15 mouse cellular contexts compared by ENCODE assay signal in the genomic region with DNA sequence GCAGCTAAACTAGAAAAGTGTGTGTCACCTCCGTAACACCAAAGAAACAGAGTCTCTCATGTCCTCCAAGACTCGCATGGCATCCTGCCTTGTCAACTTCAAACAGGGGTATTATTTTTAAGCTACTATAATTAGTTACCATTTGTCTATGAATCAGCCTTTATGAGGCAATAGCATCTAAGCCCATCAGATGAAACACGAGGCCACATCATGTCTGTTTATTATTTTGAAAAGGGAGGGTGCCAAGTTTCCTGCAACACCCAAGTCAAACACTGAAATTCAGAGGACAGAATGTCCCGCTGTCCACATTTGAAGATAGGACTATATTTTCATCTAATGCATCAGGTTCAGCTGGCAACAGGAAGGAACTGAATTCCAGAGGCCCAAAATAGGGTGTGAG.
DNase-seq lines count a peak whose midpoint lies in the region; ATAC-seq and TF ChIP-seq lines count a peak whose summit lies in the region.
"Had no signal": no experiment of that assay in that cellular context is flagged by ENCODE, and none has a peak within 500 bp of the region (broad histone marks: within the 10 kb centered on the region; RNA-seq: fewer than 3 reads in every experiment).

No protein-coding gene starts in this region.

- peak overlapping the region; percentile 51; the same call in 1 of the 2 replicates for H3K27ac ChIP-seq in hindbrain, postnatal 0 days
- no peak overlapping the region; the same call in 1 of the 2 replicates for H3K27ac ChIP-seq in hindbrain, embryonic 16.5 days (ENCODE audit: low read depth, low read length)
- H3K27ac ChIP-seq in lung, postnatal 0 days (ENCODE audit: low read length): 0 out of 2 replicates have a peak overlapping the region, but pooled peaks have one; percentile 23
- no peak overlapping the region; the same call in 1 of the 2 replicates for H3K27ac ChIP-seq in forebrain, embryonic 15.5 days (replicated peaks)
- H3K27ac ChIP-seq: embryonic facial prominence, embryonic 13.5 days; hindbrain, embryonic 13.5 days had no signal

- no peak for DNase-seq in hindbrain, postnatal 0 days (ENCODE audit: low spot score)
- peak; percentile 65 for DNase-seq in Patski (ENCODE audit: low read depth, low spot score)
- peak; percentile 87 to 88 for DNase-seq in heart, adult 9 months (ENCODE audit: low spot score in 2 of 2)
- DNase-seq in lung, postnatal 0 days (ENCODE audit: low spot score): peak; percentile 88
- no peak for DNase-seq in right cerebral cortex, postnatal 10 days (ENCODE audit: low spot score in 2 of 2)
- DNase-seq in left cerebral cortex, adult 18-20 months (ENCODE audit: low spot score in 2 of 2): no peak
- DNase-seq: cerebellum, adult 11-12 months; kidney, postnatal 14 days; right cerebral cortex, adult 18-20 months had no signal

- 75% methylated on average over 4 of the region's 4 CpGs for WGBS in hindbrain, postnatal 0 days
- 79% methylated on average over 4 of the region's 4 CpGs for WGBS in hindbrain, embryonic 16.5 days
- WGBS in lung, postnatal 0 days: 38% methylated on average over 4 of the region's 4 CpGs
- 72% methylated on average over 4 of the region's 4 CpGs for WGBS in forebrain, embryonic 15.5 days

- ATAC-seq in hindbrain, postnatal 0 days: no peak
- no peak for ATAC-seq in hindbrain, embryonic 16.5 days
- ATAC-seq in Patski: peak; percentile 24
- ATAC-seq in lung, postnatal 0 days: peak; percentile 61
- no peak for ATAC-seq in forebrain, embryonic 15.5 days (replicated peaks)
- ATAC-seq: forebrain, embryonic 16.5 days had no signal

- H3K4me2 ChIP-seq in hindbrain, postnatal 0 days (ENCODE audit: low read depth, low read length): no peak overlapping the region
- H3K4me2 ChIP-seq in hindbrain, embryonic 16.5 days (ENCODE audit: low read length): no peak overlapping the region
- no peak overlapping the region for H3K4me2 ChIP-seq in lung, postnatal 0 days (replicated peaks; ENCODE audit: low read depth, low read length)
- no peak overlapping the region for H3K4me2 ChIP-seq in forebrain, embryonic 15.5 days (replicated peaks)
- H3K4me2 ChIP-seq: embryonic facial prominence, embryonic 13.5 days; hindbrain, embryonic 13.5 days had no signal

- POLR2A ChIA-PET in Patski (lab: Charles Lee): interaction anchor here (1.6 kb wide), 1 partner anchor 29 kb away, joined by 4 read pairs; no protein-coding TSS in a partner anchor

- no peak overlapping the region for H3K9ac ChIP-seq in hindbrain, postnatal 0 days (replicated peaks; ENCODE audit: low read length)
- no peak overlapping the region for H3K9ac ChIP-seq in hindbrain, embryonic 16.5 days (ENCODE audit: low read depth, low read length)
- no peak overlapping the region for H3K9ac ChIP-seq in lung, postnatal 0 days (replicated peaks; ENCODE audit: low read depth)
- H3K9ac ChIP-seq in forebrain, embryonic 15.5 days (replicated peaks): no peak overlapping the region
- H3K9ac ChIP-seq: embryonic facial prominence, embryonic 13.5 days; hindbrain, embryonic 13.5 days had no signal

- H3K9me3 ChIP-seq in hindbrain, postnatal 0 days (ENCODE audit: low read length): no peaks in the 10 kb centered on the region
- H3K9me3 ChIP-seq in hindbrain, embryonic 16.5 days (ENCODE audit: control insufficient read depth, low read length): no peaks in the 10 kb centered on the region
- no peaks in the 10 kb centered on the region for H3K9me3 ChIP-seq in lung, postnatal 0 days (ENCODE audit: low read length)
- H3K9me3 ChIP-seq in forebrain, embryonic 15.5 days: no peaks in the 10 kb centered on the region
- H3K9me3 ChIP-seq: embryonic facial prominence, embryonic 13.5 days; hindbrain, embryonic 13.5 days had no signal

- H3K36me3 ChIP-seq in hindbrain, postnatal 0 days (ENCODE audit: insufficient read depth, low read length): no peaks in the 10 kb centered on the region
- no peaks in the 10 kb centered on the region for H3K36me3 ChIP-seq in hindbrain, embryonic 16.5 days (ENCODE audit: control insufficient read depth, insufficient read depth, low read length)
- H3K36me3 ChIP-seq in lung, postnatal 0 days (ENCODE audit: insufficient read depth, low read length): no peaks in the 10 kb centered on the region
- no peaks in the 10 kb centered on the region for H3K36me3 ChIP-seq in forebrain, embryonic 15.5 days
- H3K36me3 ChIP-seq: embryonic facial prominence, embryonic 13.5 days; hindbrain, embryonic 13.5 days had no signal

- no peak overlapping the region for H3K4me3 ChIP-seq in hindbrain, postnatal 0 days (ENCODE audit: low read length)
- no peak overlapping the region for H3K4me3 ChIP-seq in hindbrain, embryonic 16.5 days (ENCODE audit: low read length)
- no peak overlapping the region for H3K4me3 ChIP-seq in lung, postnatal 0 days (ENCODE audit: low read depth, low read length)
- H3K4me3 ChIP-seq in forebrain, embryonic 15.5 days: no peak overlapping the region
- H3K4me3 ChIP-seq: embryonic facial prominence, embryonic 13.5 days; hindbrain, embryonic 13.5 days had no signal

- H3K27me3 ChIP-seq in hindbrain, postnatal 0 days (ENCODE audit: insufficient read depth, low read length): no peaks in the 10 kb centered on the region
- no peaks in the 10 kb centered on the region for H3K27me3 ChIP-seq in hindbrain, embryonic 16.5 days (replicated peaks; ENCODE audit: control insufficient read depth, insufficient read depth, low read length)
- no peaks in the 10 kb centered on the region for H3K27me3 ChIP-seq in Patski
- no peaks in the 10 kb centered on the region for H3K27me3 ChIP-seq in lung, postnatal 0 days (replicated peaks; ENCODE audit: insufficient read depth, low read length)
- no peaks in the 10 kb centered on the region for H3K27me3 ChIP-seq in forebrain, embryonic 15.5 days
- H3K27me3 ChIP-seq: CH12.LX; embryonic facial prominence, embryonic 13.5 days; hindbrain, embryonic 13.5 days had no signal

- in situ Hi-C loops in Patski (cut with MboI; ENCODE audit: low pct_unique_long_range_greater_than_20kb): no loop called here

- no peak for TF ChIP-seq CTCF in hindbrain, postnatal 0 days (IDR thresholded peaks at IDR 0.05; ENCODE audit: low read depth)
- TF ChIP-seq CTCF in Patski (IDR thresholded peaks at IDR 0.05): no peak
- TF ChIP-seq CTCF in lung, postnatal 0 days (IDR thresholded peaks at IDR 0.05): no peak

- CTCF ChIA-PET in Patski (lab: Charles Lee): interaction anchor here (1.3 to 2.1 kb wide), 4 partner anchors 14 to 111 kb away, joined by 3 to 9 read pairs (median 3); no protein-coding TSS in a partner anchor

- TF ChIP-seq EP300 in lung, postnatal 0 days (IDR thresholded peaks at IDR 0.05): peak; percentile 100

- H3K4me1 ChIP-seq in hindbrain, postnatal 0 days (ENCODE audit: insufficient read depth, low read length): peaks cover 6% of the 10 kb centered on the region
- peaks cover 15% of the 10 kb centered on the region for H3K4me1 ChIP-seq in hindbrain, embryonic 16.5 days (ENCODE audit: control insufficient read depth, insufficient read depth, low read depth, low read length)
- H3K4me1 ChIP-seq in lung, postnatal 0 days (ENCODE audit: insufficient read depth, low read depth, low read length): peaks cover 4% of the 10 kb centered on the region; the same call in 1 of the 2 replicates
- H3K4me1 ChIP-seq in forebrain, embryonic 15.5 days: peaks cover 39% of the 10 kb centered on the region

Comparison
In these comparisons a context has a peak if more than half of its experiments do, and no peak if none do; other contexts are left out.
1. H3K27ac ChIP-seq: peak in hindbrain, postnatal 0 days (single experiment) and lung, postnatal 0 days (single experiment); none in hindbrain, embryonic 16.5 days (single experiment) and forebrain, embryonic 15.5 days (single experiment).
2. ATAC-seq: peak in Patski (single experiment) and lung, postnatal 0 days (single experiment); none in hindbrain, postnatal 0 days (single experiment), hindbrain, embryonic 16.5 days (single experiment) and forebrain, embryonic 15.5 days (single experiment).
3. DNase-seq: peak in Patski (single experiment), heart, adult 9 months (2 of 2) and lung, postnatal 0 days (single experiment); none in hindbrain, postnatal 0 days (single experiment), right cerebral cortex, postnatal 10 days (0 of 2) and left cerebral cortex, adult 18-20 months (0 of 2).